Mouse (Mus musculus) embryonic facial prominence, embryonic 12.5 days (tissue): ENCODE data around the gene Dock6. TPM values are rescaled to one million over a fixed set of nuclear protein-coding genes. Genes with fewer than 3 reads are reported as not detected.
A peak's percentile ranks its signal among the peaks of the same experiment; 100 is the strongest.
"Not testable (repeated sequence)": the region's sequence is repeated elsewhere in the genome, so short reads cannot be mapped to it uniquely, and the experiment has no call there.

ENCODE experiments used
- ATAC-seq: fragments of 200-750 bp; cut with Nextera tagmentation; 2 replicates; pipeline ENCODE4 v1.8.0; 2017; ENCODE audit not compliant: insufficient number of reproducible peaks, insufficient read depth, low FRiP score, low TSS enrichment
- H3K27ac ChIP-seq: fragments of 300-500 bp; sonication (generic); 2 replicates; pipeline ENCODE4 v1.5.1; 2016; ENCODE audit warnings: mild to moderate bottlenecking
- H3K27me3 ChIP-seq: fragments of 300-500 bp; sonication (generic); 2 replicates; pipeline ENCODE4 v1.6.1; 2016; ENCODE audit warnings: mild to moderate bottlenecking, moderate library complexity
- H3K36me3 ChIP-seq: fragments of 300-500 bp; sonication (generic); 2 replicates; pipeline ENCODE4 v1.6.1; 2016; ENCODE audit warnings: mild to moderate bottlenecking
- H3K4me1 ChIP-seq: fragments of 300-500 bp; sonication (generic); 2 replicates; pipeline ENCODE4 v1.6.1; 2016
- H3K4me2 ChIP-seq: fragments of 300-500 bp; sonication (generic); replicated peaks from 2 replicates; pipeline ENCODE4 v1.6.1; 2016; ENCODE audit warnings: mild to moderate bottlenecking, moderate library complexity
- H3K4me3 ChIP-seq: fragments of 300-500 bp; sonication (generic); 2 replicates; pipeline ENCODE4 v1.5.1; 2016; ENCODE audit warnings: mild to moderate bottlenecking
- H3K9ac ChIP-seq: fragments of 300-500 bp; sonication (generic); 2 replicates; pipeline ENCODE4 v1.6.1; 2016; ENCODE audit warnings: mild to moderate bottlenecking, moderate library complexity
- H3K9me3 ChIP-seq: fragments of 300-500 bp; sonication (generic); 2 replicates; pipeline ENCODE4 v1.6.1; 2016; ENCODE audit warnings: mild to moderate bottlenecking, moderate library complexity
- WGBS: fragments of 180-500 bp; shearing (Covaris S2); methylation state at CpG from one replicate; pipeline ENCODE4 v1.1.7; 2016; 5-methylcytosine and 5-hydroxymethylcytosine counted together
- polyA plus RNA-seq: library from polyadenylated mRNA; unstranded; fragments of >200 nt; fragmentation: Nextera tagmentation; extraction: Ambion mirVana; gene quantifications from 2 replicates; pipeline ENCODE4 v1.2.1, GENCODE M21; 2016

Gene Dock6
- polyA plus RNA-seq, 1 experiment from 2014 or later: 30.8 TPM

GRCm38 (mm10) chr9:21803986-21804644 is 48.3 kb downstream of the Dock6 start:
- peaks cover 21% of the 10 kb centered on the region for H3K36me3 ChIP-seq
- H3K9me3 ChIP-seq: no peaks in the 10 kb centered on the region
- H3K4me2 ChIP-seq: no peak overlapping the region
- WGBS: 35% methylated on average over 13 of the region's 13 CpGs
- peak overlapping the region; percentile 30; the same call in 1 of the 2 replicates for H3K27ac ChIP-seq
- peak; percentile 80 for ATAC-seq
- H3K4me1 ChIP-seq: peaks cover 5% of the 10 kb centered on the region; the same call in 1 of the 2 replicates
- H3K4me3 ChIP-seq: no peak overlapping the region
- H3K9ac ChIP-seq: no peak overlapping the region
- no peaks in the 10 kb centered on the region for H3K27me3 ChIP-seq

- WGBS: 91% methylated on average over 7 of the region's 7 CpGs
- H3K4me2 ChIP-seq: no peak overlapping the region
- no peak for ATAC-seq
Observed at GRCm38 (mm10) chr9:21801591-21801990, 50.8 kb downstream of the Dock6 start.

GRCm38 (mm10) chr9:21801121-21801520 is 51.3 kb downstream of the Dock6 start:
- Histone ChIP-seq H3K27ac (no peak overlapping the region), H3K4me3 (no peak overlapping the region), H3K4me2 (no peak overlapping the region), H3K4me1 (peaks cover 20% of the 10 kb centered on the region), H3K36me3 (peaks cover 21% of the 10 kb centered on the region), H3K27me3 (no peaks in the 10 kb centered on the region), H3K9ac (no peak overlapping the region), H3K9me3 (no peaks in the 10 kb centered on the region)
- no peak for ATAC-seq
- WGBS: 73% methylated on average over 7 of the region's 7 CpGs

More at GRCm38 (mm10) chr9:21801591-21801990, 50.8 kb downstream of the Dock6 start:
- H3K27ac ChIP-seq: no peak overlapping the region
- H3K36me3 ChIP-seq: peaks cover 21% of the 10 kb centered on the region
- H3K27me3 ChIP-seq: no peaks in the 10 kb centered on the region
- peaks cover 15% of the 10 kb centered on the region for H3K4me1 ChIP-seq
- H3K4me3 ChIP-seq: no peak overlapping the region
- no peak overlapping the region for H3K9ac ChIP-seq
- H3K9me3 ChIP-seq: no peaks in the 10 kb centered on the region

GRCm38 (mm10) chr9:21799010-21799350 is 53.5 kb downstream of the Dock6 start:
- WGBS: 65% methylated on average over 3 of the region's 3 CpGs
- Histone ChIP-seq H3K4me3 (peak overlapping the region; percentile 66), H3K9ac (no peak overlapping the region), H3K27me3 (no peaks in the 10 kb centered on the region), H3K27ac (peak overlapping the region; percentile 93), H3K36me3 (peaks cover 39% of the 10 kb centered on the region), H3K4me1 (peaks cover 24% of the 10 kb centered on the region), H3K4me2 (peak overlapping the region; percentile 70), H3K9me3 (no peaks in the 10 kb centered on the region)
- ATAC-seq: no peak

- H3K9me3 ChIP-seq: no peaks in the 10 kb centered on the region
- peak within 1 kb of the TSS; percentile 93 for H3K27ac ChIP-seq
- H3K4me1 ChIP-seq: peaks cover 24% of the 10 kb centered on the region
- peak within 1 kb of the TSS; percentile 66 for H3K4me3 ChIP-seq
- H3K36me3 ChIP-seq: peaks cover 44% of the 10 kb centered on the region
- WGBS: under 1% methylated on average over 52 of the region's 52 CpGs
- ATAC-seq: peak; percentile 70
- H3K4me2 ChIP-seq: peak within 1 kb of the TSS; percentile 70
- peak within 1 kb of the TSS; percentile 83 for H3K9ac ChIP-seq
- H3K27me3 ChIP-seq: no peaks in the 10 kb centered on the region
Observed at GRCm38 (mm10) chr9:21798345-21799009, 54.0 kb downstream of the Dock6 start, which contains the start of gene Kank2. Gene Kank2, minus strand, starts transcription at chr9:21798744.

GRCm38 (mm10) chr9:21797921-21798344 is 54.5 kb downstream of the Dock6 start:
- Histone ChIP-seq H3K27ac (peak overlapping the region; percentile 93), H3K36me3 (peaks cover 47% of the 10 kb centered on the region), H3K27me3 (no peaks in the 10 kb centered on the region), H3K4me3 (peak overlapping the region; percentile 66), H3K4me2 (peak overlapping the region; percentile 70), H3K9ac (peak overlapping the region; percentile 83), H3K4me1 (peaks cover 24% of the 10 kb centered on the region), H3K9me3 (no peaks in the 10 kb centered on the region)
- peak; percentile 55 for ATAC-seq
- WGBS: under 1% methylated on average over 25 of the region's 26 CpGs

GRCm38 (mm10) chr9:21796919-21797318 is 55.5 kb downstream of the Dock6 start:
- Histone ChIP-seq H3K9me3 (no peaks in the 10 kb centered on the region), H3K4me3 (peak overlapping the region; percentile 66), H3K27me3 (no peaks in the 10 kb centered on the region), H3K4me2 (peak overlapping the region; percentile 70), H3K9ac (peak overlapping the region; percentile 41; the same call in 1 of the 2 replicates), H3K4me1 (peaks cover 27% of the 10 kb centered on the region), H3K36me3 (peaks cover 48% of the 10 kb centered on the region), H3K27ac (peak overlapping the region; percentile 93)
- no peak for ATAC-seq
- 49% methylated on average over 3 of the region's 3 CpGs for WGBS

- Histone ChIP-seq H3K9me3 (no peaks in the 10 kb centered on the region), H3K27me3 (no peaks in the 10 kb centered on the region), H3K9ac (peak overlapping the region; percentile 41; the same call in 1 of the 2 replicates), H3K36me3 (peaks cover 49% of the 10 kb centered on the region), H3K4me1 (peaks cover 30% of the 10 kb centered on the region), H3K27ac (peak overlapping the region; percentile 93), H3K4me2 (peak overlapping the region; percentile 70), H3K4me3 (peak overlapping the region; percentile 66)
- peak; percentile 39; the same call in 1 of the 2 replicates for ATAC-seq
- WGBS: 27% methylated on average over 3 of the region's 3 CpGs
Observed at GRCm38 (mm10) chr9:21796259-21796658, 56.2 kb downstream of the Dock6 start.

GRCm38 (mm10) chr9:21795579-21795978 is 56.9 kb downstream of the Dock6 start:
- Histone ChIP-seq H3K27me3 (no peaks in the 10 kb centered on the region), H3K4me3 (peak overlapping the region; percentile 66; the same call in 1 of the 2 replicates), H3K9ac (no peak overlapping the region), H3K36me3 (peaks cover 49% of the 10 kb centered on the region), H3K4me2 (peak overlapping the region; percentile 70), H3K9me3 (no peaks in the 10 kb centered on the region), H3K27ac (peak overlapping the region; percentile 93; the same call in 1 of the 2 replicates), H3K4me1 (peaks cover 30% of the 10 kb centered on the region)
- ATAC-seq: no peak
- WGBS: 67% methylated on average over 5 of the region's 5 CpGs

- Histone ChIP-seq H3K4me2 (no peak overlapping the region), H3K27me3 (no peaks in the 10 kb centered on the region), H3K4me1 (peaks cover 30% of the 10 kb centered on the region), H3K9ac (no peak overlapping the region), H3K36me3 (peaks cover 56% of the 10 kb centered on the region), H3K4me3 (no peak overlapping the region), H3K27ac (no peak overlapping the region), H3K9me3 (no peaks in the 10 kb centered on the region)
- no peak for ATAC-seq
- WGBS: 97% methylated on average over 25 of the region's 25 CpGs
Observed at GRCm38 (mm10) chr9:21794925-21795324, 57.5 kb downstream of the Dock6 start.

- no peaks in the 10 kb centered on the region for H3K27me3 ChIP-seq
- no peak for ATAC-seq
- H3K9me3 ChIP-seq: no peaks in the 10 kb centered on the region
- H3K27ac ChIP-seq: no peak overlapping the region
- no peak overlapping the region for H3K9ac ChIP-seq
- peaks cover 30% of the 10 kb centered on the region for H3K4me1 ChIP-seq
- peaks cover 61% of the 10 kb centered on the region for H3K36me3 ChIP-seq
- H3K4me3 ChIP-seq: no peak overlapping the region
- H3K4me2 ChIP-seq: no peak overlapping the region
- WGBS: 96% methylated on average over 18 of the region's 18 CpGs
Observed at GRCm38 (mm10) chr9:21794344-21794834, 58.0 kb downstream of the Dock6 start.

- peaks cover 30% of the 10 kb centered on the region for H3K4me1 ChIP-seq
- not testable (repeated sequence) for H3K4me3 ChIP-seq, ATAC-seq, H3K27ac ChIP-seq, H3K9ac ChIP-seq, H3K9me3 ChIP-seq, H3K4me2 ChIP-seq, H3K27me3 ChIP-seq
- H3K36me3 ChIP-seq: peaks cover 68% of the 10 kb centered on the region
- 95% methylated on average over 6 of the region's 6 CpGs for WGBS
Observed at GRCm38 (mm10) chr9:21793507-21793906, 58.9 kb downstream of the Dock6 start.
